Mouse (Mus musculus): ENCODE measurements around the gene Avp.

DNA sequence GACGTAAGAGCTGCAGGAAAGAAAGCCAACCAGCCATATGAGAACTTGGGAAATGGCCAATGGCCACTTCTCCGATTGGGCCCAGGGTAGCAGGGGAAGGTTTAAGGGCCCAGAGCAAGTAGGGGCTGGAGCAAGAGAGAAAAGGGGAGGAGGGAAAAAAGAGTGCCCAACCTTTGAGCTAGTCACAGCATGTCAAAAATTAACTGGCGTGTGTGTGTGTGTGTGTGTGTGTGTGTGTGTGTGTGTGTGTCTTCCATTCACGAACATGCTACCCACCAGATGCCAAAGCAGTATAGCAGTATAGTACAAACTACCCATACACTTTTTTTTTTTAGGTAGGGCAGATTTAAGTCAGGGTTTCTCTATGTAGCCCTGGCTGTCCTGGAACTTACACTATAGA, 13.4 kb downstream of the Avp start:
- TF ChIP-seq CTCF (IDR thresholded peaks at IDR 0.05; ENCODE audit: extremely low read depth, insufficient read depth, low read length) = no peak
- no peak for TF ChIP-seq POLR2A (IDR thresholded peaks at IDR 0.05; ENCODE audit: extremely low read depth, insufficient read depth, low read length)
